Mouse (Mus musculus): ENCODE measurements at regions not wholly inside any gene's neighbourhood (a gene's known extent, or its start where the extent isn't known, plus 50 kb on each side); places are given as distances from the start of the nearest gene placed in this dataset.
"Not testable (repeated sequence)": the region's sequence is repeated elsewhere in the genome, so short reads cannot be mapped to it uniquely, and the experiment has no call there.

- DNase-seq = no peak
Observed at GRCm38 (mm10) chr11:113133407-113133806, 351.4 kb downstream of the Sox9 start.

DNA sequence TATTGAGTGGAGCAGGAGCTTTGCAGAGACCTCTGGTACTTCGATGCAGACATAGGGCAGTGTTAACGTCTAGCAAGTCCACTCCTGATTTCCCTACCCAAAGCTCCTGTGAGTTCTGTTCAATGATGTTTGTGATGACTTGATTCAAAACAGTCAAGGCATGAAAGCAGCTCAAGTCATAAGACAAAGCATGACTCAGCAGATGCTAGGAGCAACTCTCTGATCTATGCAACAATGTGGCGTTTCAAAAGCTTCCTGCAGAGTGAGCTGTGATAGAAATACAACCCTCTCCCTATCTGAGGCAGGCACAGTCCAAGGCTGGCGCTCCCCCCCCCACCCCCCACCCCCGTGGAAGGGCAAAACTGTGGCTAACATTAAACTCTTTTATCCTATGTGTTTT is 353.2 kb downstream of the Sox9 start:
- no peak for DNase-seq

DNA sequence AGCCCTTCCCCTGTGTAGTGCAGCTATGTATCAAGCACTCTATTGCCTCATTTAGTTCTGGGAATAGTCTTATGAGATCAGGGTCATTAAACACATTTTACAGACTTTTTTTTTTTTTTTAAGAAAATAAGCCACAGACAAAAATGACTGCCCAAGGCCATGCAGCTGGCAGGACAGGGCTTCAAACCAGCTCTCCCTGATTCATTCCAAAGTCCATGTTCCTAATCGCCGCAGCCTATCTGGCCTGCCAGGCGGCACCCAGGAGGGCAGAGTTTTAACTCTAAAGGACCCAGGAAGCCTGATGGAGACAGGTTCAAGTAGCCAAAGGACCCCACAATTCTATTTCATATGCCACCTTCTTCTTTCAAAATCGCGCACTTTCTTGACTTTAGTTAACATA is 356.4 kb downstream of the Sox9 start:
- peak; percentile 54 for DNase-seq

- no peak for DNase-seq
Observed at GRCm38 (mm10) chr11:113140595-113140994, 358.6 kb downstream of the Sox9 start.

GRCm38 (mm10) chr11:113142816-113143215 is 360.8 kb downstream of the Sox9 start:
- DNase-seq = no peak

- DNase-seq = peak; percentile 85
Observed at GRCm38 (mm10) chr11:113143839-113144627, 362.0 kb downstream of the Sox9 start.

- no peak for DNase-seq
Observed at GRCm38 (mm10) chr11:113145721-113146120, 363.7 kb downstream of the Sox9 start.

GRCm38 (mm10) chr11:113146762-113147161 is 364.7 kb downstream of the Sox9 start:
- DNase-seq = no peak

GRCm38 (mm10) chr11:113147535-113148197 is 365.6 kb downstream of the Sox9 start:
- DNase-seq = peak; percentile 58

DNA sequence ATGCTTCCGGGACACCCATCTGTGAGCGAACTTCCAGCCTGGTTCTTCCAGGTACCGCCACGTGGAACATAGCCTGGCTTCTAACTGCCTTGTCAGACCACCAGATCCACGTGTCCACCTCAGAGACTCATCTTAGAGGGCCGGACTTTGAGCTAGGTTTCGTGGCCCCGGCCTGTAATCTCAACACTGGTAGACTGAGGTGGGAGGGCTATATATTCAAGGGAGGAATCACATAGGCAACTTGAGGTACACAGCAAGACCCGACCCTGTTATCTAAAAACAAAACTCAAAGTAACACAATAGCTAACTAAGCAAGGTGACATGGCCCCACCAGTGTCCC is 366.1 kb downstream of the Sox9 start:
- no peak for DNase-seq

- DNase-seq = no peak
Observed at GRCm38 (mm10) chr11:113155515-113155914, 373.5 kb downstream of the Sox9 start.

- no peak for DNase-seq
Observed at GRCm38 (mm10) chr11:113163941-113164340, 381.9 kb downstream of the Sox9 start.

DNA sequence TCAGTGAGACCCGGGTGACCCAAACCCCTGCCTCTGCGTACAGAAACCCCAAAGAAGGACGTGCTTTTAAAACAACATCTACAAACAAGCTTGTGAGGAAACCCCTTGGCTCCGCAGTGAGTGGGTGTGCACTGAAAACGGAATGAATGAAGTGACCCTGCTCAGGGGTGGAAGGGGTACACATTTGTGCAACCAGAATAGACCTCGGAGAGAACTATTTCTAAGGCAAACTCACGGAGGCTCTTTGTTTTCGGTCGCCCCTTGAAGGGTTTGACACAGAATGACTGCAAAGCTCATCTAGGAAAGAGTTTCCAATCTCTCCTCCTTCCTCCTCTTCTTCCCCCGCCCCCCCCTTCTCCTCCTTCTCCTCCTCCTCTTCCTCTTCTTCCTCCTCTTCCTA is 382.5 kb downstream of the Sox9 start:
- no peak for DNase-seq

DNA sequence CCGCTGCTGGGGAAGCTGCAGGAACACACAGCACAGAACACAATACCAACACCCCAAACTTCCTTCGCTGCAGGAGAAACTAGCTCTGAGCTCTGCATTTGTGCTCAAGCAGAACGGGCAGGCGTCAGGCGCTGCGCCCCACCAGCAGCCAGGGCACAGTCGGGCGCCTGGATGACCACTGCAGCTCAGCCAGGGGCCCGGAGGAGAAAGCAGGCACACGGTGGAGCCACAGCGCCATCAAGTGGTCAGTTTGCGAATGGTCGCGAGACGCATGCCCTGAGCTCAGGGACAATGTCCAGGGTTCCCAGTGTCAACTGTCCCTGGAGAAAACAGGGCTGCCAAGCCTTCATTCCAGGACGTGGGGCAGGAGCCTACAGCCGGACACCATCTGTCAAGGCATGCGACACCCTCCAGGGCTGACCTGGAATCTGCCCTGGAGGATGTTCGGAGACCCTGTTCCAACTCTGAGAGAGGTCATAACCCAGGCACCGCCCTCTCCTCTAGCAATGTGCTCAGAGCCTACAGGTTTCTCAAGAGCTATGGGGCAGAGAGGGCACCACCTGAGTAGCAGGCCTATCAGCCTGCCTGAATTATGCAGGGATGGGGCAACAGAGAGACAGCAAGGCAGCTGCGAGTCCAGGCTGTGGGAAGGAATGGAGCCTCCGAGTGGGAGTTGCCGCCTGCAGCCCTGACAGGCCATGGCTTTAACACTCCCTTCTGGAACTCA is 383.2 kb downstream of the Sox9 start:
- peak; percentile 93 for DNase-seq

- peak; percentile 71 for DNase-seq
Observed at GRCm38 (mm10) chr11:113166517-113166916, 384.5 kb downstream of the Sox9 start.

- peak; percentile 83 for DNase-seq
Observed at GRCm38 (mm10) chr11:113172497-113173140, 390.6 kb downstream of the Sox9 start.

DNA sequence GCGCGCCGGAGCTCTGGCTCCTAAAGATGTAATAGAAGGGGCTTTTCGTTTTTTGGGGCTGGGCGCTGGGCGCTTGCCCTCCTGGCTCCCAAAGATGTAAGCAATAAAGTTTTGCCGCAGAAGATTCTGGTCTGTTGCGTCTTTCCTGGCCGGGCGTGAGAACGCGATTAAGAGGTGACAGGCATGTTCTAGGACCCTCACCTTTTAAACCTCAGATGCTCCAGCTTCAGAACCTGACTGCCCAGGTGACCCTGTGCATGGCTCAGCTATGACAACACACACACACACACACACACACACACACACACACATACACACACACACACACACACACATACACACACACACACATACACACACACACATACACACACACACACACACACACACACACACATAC is 391.3 kb downstream of the Sox9 start:
- DNase-seq = not testable (repeated sequence)

GRCm38 (mm10) chr11:113174011-113174507 is 392.0 kb downstream of the Sox9 start:
- DNase-seq = no peak

GRCm38 (mm10) chr11:113175323-113175722 is 393.3 kb downstream of the Sox9 start:
- DNase-seq = peak; percentile 71

DNA sequence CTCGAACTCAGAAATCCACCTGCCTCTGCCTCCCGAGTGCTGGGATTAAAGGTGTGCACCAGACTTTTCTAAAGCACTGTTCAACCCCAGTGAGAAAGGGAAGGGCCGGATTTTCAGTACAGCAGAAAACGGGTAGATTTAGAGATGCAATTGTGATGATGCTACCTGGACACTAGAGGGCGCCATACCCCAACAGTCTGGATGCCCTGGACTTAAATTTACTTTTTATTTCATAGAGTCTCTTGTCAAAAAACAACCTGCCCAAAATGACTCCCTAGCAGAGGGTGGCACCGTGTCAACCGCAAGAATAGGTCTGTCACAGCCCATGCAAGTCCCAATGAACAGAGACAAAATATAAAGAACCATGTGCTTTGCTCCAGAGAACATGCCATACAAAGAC is 394.2 kb downstream of the Sox9 start:
- peak; percentile 74 for DNase-seq

GRCm38 (mm10) chr11:113178375-113178774 is 396.4 kb downstream of the Sox9 start:
- DNase-seq = no peak

DNA sequence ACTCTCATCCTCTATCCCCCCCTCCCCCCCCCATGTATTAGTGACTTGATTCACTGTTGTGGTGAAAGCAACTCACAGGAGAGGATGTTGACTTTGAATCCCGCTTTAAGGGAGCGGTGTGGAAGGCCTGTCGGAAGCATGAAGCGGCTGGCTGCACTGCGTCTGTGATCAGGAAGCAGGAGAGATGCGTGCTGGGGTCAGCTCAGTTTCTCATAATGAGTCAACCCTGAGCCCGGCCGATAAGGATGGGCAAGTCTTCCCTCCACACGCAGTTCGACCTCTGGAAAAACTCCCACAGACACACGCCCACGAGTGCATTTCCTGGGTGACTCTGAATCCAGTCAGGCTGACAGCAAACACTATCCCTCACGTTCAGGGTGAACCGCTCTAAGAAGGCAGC is 398.0 kb downstream of the Sox9 start:
- DNase-seq = no peak
